Mouse (Mus musculus): ENCODE results near the gene Chaf1a. TPM values are rescaled to one million over a fixed set of nuclear protein-coding genes. Genes with fewer than 3 reads are reported as not detected.
A peak's percentile ranks its signal among the peaks of the same experiment; 100 is the strongest.

Gene Chaf1a
- polyA plus RNA-seq, 1 experiment from 2014 or later: 24.0 TPM

- Histone ChIP-seq H3K4me3 (ENCODE audit: low read length) (peak overlapping the region; percentile 84), H3K36me3 (ENCODE audit: control insufficient read depth, insufficient read depth, low read length) (peaks cover 16% of the 10 kb centered on the region), H3K9ac (ENCODE audit: low read length) (peak overlapping the region; percentile 82), H3K27me3 (ENCODE audit: control insufficient read depth, insufficient read depth, low read depth, low read length) (no peaks in the 10 kb centered on the region), H3K27ac (ENCODE audit: low read length) (peak overlapping the region; percentile 92), H3K4me2 (ENCODE audit: low read depth, low read length) (peak overlapping the region; percentile 99), H3K4me1 (replicated peaks; ENCODE audit: control insufficient read depth, insufficient read depth, low read length) (peaks cover 16% of the 10 kb centered on the region), H3K9me3 (ENCODE audit: control insufficient read depth, low read length) (peaks cover 1% of the 10 kb centered on the region; the same call in 1 of the 2 replicates)
- peak; percentile 94 for ATAC-seq (ENCODE audit: low read depth)
- whole genome bisulfite sequencing: under 1% methylated on average over 21 of the region's 21 CpGs
Measured at GRCm38 (mm10) chr17:56008356-56009087, 31.7 kb upstream of the Chaf1a start.

- WGBS: under 1% methylated on average over 62 of the region's 62 CpGs
- H3K36me3 ChIP-seq (ENCODE audit: control insufficient read depth, insufficient read depth, low read length): peaks cover 21% of the 10 kb centered on the region
- H3K9ac ChIP-seq (ENCODE audit: low read length): peak overlapping the region; percentile 82
- H3K4me2 ChIP-seq (ENCODE audit: low read depth, low read length): peak overlapping the region; percentile 99
- H3K27ac ChIP-seq (ENCODE audit: low read length): peak overlapping the region; percentile 92
- H3K4me1 ChIP-seq (replicated peaks; ENCODE audit: control insufficient read depth, insufficient read depth, low read length): peaks cover 16% of the 10 kb centered on the region
- no peaks in the 10 kb centered on the region for H3K27me3 ChIP-seq (ENCODE audit: control insufficient read depth, insufficient read depth, low read depth, low read length)
- peaks cover 2% of the 10 kb centered on the region; the same call in 1 of the 2 replicates for H3K9me3 ChIP-seq (ENCODE audit: control insufficient read depth, low read length)
- H3K4me3 ChIP-seq (ENCODE audit: low read length): peak overlapping the region; percentile 84
- ATAC-seq (ENCODE audit: low read depth): peak; percentile 93
Measured at GRCm38 (mm10) chr17:56009088-56009961, 30.9 kb upstream of the Chaf1a start.

GRCm38 (mm10) chr17:56009962-56010240 is 30.3 kb upstream of the Chaf1a start:
- no peak for ATAC-seq (ENCODE audit: low read depth)

GRCm38 (mm10) chr17:56010255-56010654 is 30.0 kb upstream of the Chaf1a start:
- H3K27me3 ChIP-seq (ENCODE audit: control insufficient read depth, insufficient read depth, low read depth, low read length): no peaks in the 10 kb centered on the region
- H3K4me2 ChIP-seq (ENCODE audit: low read depth, low read length): peak overlapping the region; percentile 99
- H3K9ac ChIP-seq (ENCODE audit: low read length): peak overlapping the region; percentile 82
- peak overlapping the region; percentile 84 for H3K4me3 ChIP-seq (ENCODE audit: low read length)
- no peak for ATAC-seq (ENCODE audit: low read depth)
- peaks cover 16% of the 10 kb centered on the region for H3K4me1 ChIP-seq (replicated peaks; ENCODE audit: control insufficient read depth, insufficient read depth, low read length)
- peaks cover 26% of the 10 kb centered on the region for H3K36me3 ChIP-seq (ENCODE audit: control insufficient read depth, insufficient read depth, low read length)
- 49% methylated on average over 14 of the region's 14 CpGs for WGBS
- H3K27ac ChIP-seq (ENCODE audit: low read length): no peak overlapping the region
- peaks cover 2% of the 10 kb centered on the region; the same call in 1 of the 2 replicates for H3K9me3 ChIP-seq (ENCODE audit: control insufficient read depth, low read length)

More at GRCm38 (mm10) chr17:56009962-56010240, 30.3 kb upstream of the Chaf1a start:
- peak overlapping the region; percentile 84 for H3K4me3 ChIP-seq (ENCODE audit: low read length)
- H3K27ac ChIP-seq (ENCODE audit: low read length): no peak overlapping the region
- peaks cover 2% of the 10 kb centered on the region; the same call in 1 of the 2 replicates for H3K9me3 ChIP-seq (ENCODE audit: control insufficient read depth, low read length)
- H3K36me3 ChIP-seq (ENCODE audit: control insufficient read depth, insufficient read depth, low read length): peaks cover 23% of the 10 kb centered on the region
- 17% methylated on average over 2 of the region's 2 CpGs for WGBS
- H3K4me1 ChIP-seq (replicated peaks; ENCODE audit: control insufficient read depth, insufficient read depth, low read length): peaks cover 16% of the 10 kb centered on the region
- no peaks in the 10 kb centered on the region for H3K27me3 ChIP-seq (ENCODE audit: control insufficient read depth, insufficient read depth, low read depth, low read length)
- H3K9ac ChIP-seq (ENCODE audit: low read length): peak overlapping the region; percentile 82
- H3K4me2 ChIP-seq (ENCODE audit: low read depth, low read length): peak overlapping the region; percentile 99

GRCm38 (mm10) chr17:56010681-56011080 is 29.6 kb upstream of the Chaf1a start:
- H3K27me3 ChIP-seq (ENCODE audit: control insufficient read depth, insufficient read depth, low read depth, low read length): no peaks in the 10 kb centered on the region
- no peak for ATAC-seq (ENCODE audit: low read depth)
- WGBS: 15% methylated on average over 9 of the region's 9 CpGs
- H3K4me2 ChIP-seq (ENCODE audit: low read depth, low read length): peak overlapping the region; percentile 99
- peaks cover 2% of the 10 kb centered on the region; the same call in 1 of the 2 replicates for H3K9me3 ChIP-seq (ENCODE audit: control insufficient read depth, low read length)
- H3K36me3 ChIP-seq (ENCODE audit: control insufficient read depth, insufficient read depth, low read length): peaks cover 30% of the 10 kb centered on the region
- no peak overlapping the region for H3K27ac ChIP-seq (ENCODE audit: low read length)
- peak overlapping the region; percentile 84; the same call in 1 of the 2 replicates for H3K4me3 ChIP-seq (ENCODE audit: low read length)
- peaks cover 16% of the 10 kb centered on the region for H3K4me1 ChIP-seq (replicated peaks; ENCODE audit: control insufficient read depth, insufficient read depth, low read length)
- H3K9ac ChIP-seq (ENCODE audit: low read length): peak overlapping the region; percentile 82; the same call in 1 of the 2 replicates

GRCm38 (mm10) chr17:56011441-56011840 is 28.8 kb upstream of the Chaf1a start:
- H3K36me3 ChIP-seq (ENCODE audit: control insufficient read depth, insufficient read depth, low read length): peaks cover 38% of the 10 kb centered on the region
- ATAC-seq (ENCODE audit: low read depth): no peak
- 75% methylated on average over 7 of the region's 7 CpGs for WGBS

GRCm38 (mm10) chr17:56015293-56015692 is 24.9 kb upstream of the Chaf1a start:
- Histone ChIP-seq H3K4me2 (ENCODE audit: low read depth, low read length) (no peak overlapping the region), H3K27me3 (ENCODE audit: control insufficient read depth, insufficient read depth, low read depth, low read length) (no peaks in the 10 kb centered on the region), H3K9ac (ENCODE audit: low read length) (no peak overlapping the region), H3K4me3 (ENCODE audit: low read length) (no peak overlapping the region), H3K9me3 (ENCODE audit: control insufficient read depth, low read length) (peaks cover 2% of the 10 kb centered on the region; the same call in 1 of the 2 replicates), H3K4me1 (replicated peaks; ENCODE audit: control insufficient read depth, insufficient read depth, low read length) (peaks cover 3% of the 10 kb centered on the region), H3K36me3 (ENCODE audit: control insufficient read depth, insufficient read depth, low read length) (peaks cover 64% of the 10 kb centered on the region), H3K27ac (ENCODE audit: low read length) (no peak overlapping the region)
- WGBS: 89% methylated on average over 9 of the region's 9 CpGs
- ATAC-seq (ENCODE audit: low read depth): no peak

More at GRCm38 (mm10) chr17:56011441-56011840, 28.8 kb upstream of the Chaf1a start:
- Histone ChIP-seq H3K9ac (ENCODE audit: low read length) (no peak overlapping the region), H3K9me3 (ENCODE audit: control insufficient read depth, low read length) (peaks cover 2% of the 10 kb centered on the region; the same call in 1 of the 2 replicates), H3K4me2 (ENCODE audit: low read depth, low read length) (no peak overlapping the region), H3K27me3 (ENCODE audit: control insufficient read depth, insufficient read depth, low read depth, low read length) (no peaks in the 10 kb centered on the region), H3K4me1 (replicated peaks; ENCODE audit: control insufficient read depth, insufficient read depth, low read length) (peaks cover 16% of the 10 kb centered on the region), H3K4me3 (ENCODE audit: low read length) (no peak overlapping the region), H3K27ac (ENCODE audit: low read length) (no peak overlapping the region)

- peaks cover 63% of the 10 kb centered on the region for H3K36me3 ChIP-seq (ENCODE audit: control insufficient read depth, insufficient read depth, low read length)
- H3K27ac ChIP-seq (ENCODE audit: low read length): no peak overlapping the region
- no peaks in the 10 kb centered on the region for H3K4me1 ChIP-seq (replicated peaks; ENCODE audit: control insufficient read depth, insufficient read depth, low read length)
- H3K4me3 ChIP-seq (ENCODE audit: low read length): no peak overlapping the region
- ATAC-seq (ENCODE audit: low read depth): no peak
- H3K9me3 ChIP-seq (ENCODE audit: control insufficient read depth, low read length): peaks cover 2% of the 10 kb centered on the region; the same call in 1 of the 2 replicates
- 87% methylated on average over 8 of the region's 8 CpGs for WGBS
- H3K4me2 ChIP-seq (ENCODE audit: low read depth, low read length): no peak overlapping the region
- H3K9ac ChIP-seq (ENCODE audit: low read length): no peak overlapping the region
- no peaks in the 10 kb centered on the region for H3K27me3 ChIP-seq (ENCODE audit: control insufficient read depth, insufficient read depth, low read depth, low read length)
Measured at GRCm38 (mm10) chr17:56016382-56016781, 23.9 kb upstream of the Chaf1a start.
